Mouse (Mus musculus) forebrain, embryonic 13.5 days (tissue): ENCODE measurements around the gene Pom121. TPM values are rescaled to one million over a fixed set of nuclear protein-coding genes. Genes with fewer than 3 reads are reported as not detected.
"Not testable (repeated sequence)": the region's sequence is repeated elsewhere in the genome, so short reads cannot be mapped to it uniquely, and the experiment has no call there.

Source experiments
- ATAC-seq: fragments of 200-750 bp; cut with Nextera tagmentation; 2 replicates; pipeline ENCODE4 v1.8.0; 2017
- H3K27ac ChIP-seq: fragments of 300-500 bp; sonication (generic); 2 replicates; pipeline ENCODE4 v1.5.1; 2015; ENCODE audit warnings: inconsistent platforms, mild to moderate bottlenecking, moderate library complexity
- H3K27me3 ChIP-seq: fragments of 300-500 bp; sonication (generic); 2 replicates; pipeline ENCODE4 v1.6.1; 2015; ENCODE audit warnings: mild to moderate bottlenecking, inconsistent platforms
- H3K36me3 ChIP-seq: fragments of 300-500 bp; sonication (generic); 2 replicates; pipeline ENCODE4 v1.6.1; 2015; ENCODE audit warnings: mild to moderate bottlenecking, inconsistent platforms; ENCODE audit not compliant: poor library complexity, severe bottlenecking
- H3K4me1 ChIP-seq: fragments of 300-500 bp; sonication (generic); 2 replicates; pipeline ENCODE4 v1.6.1; 2015; ENCODE audit warnings: inconsistent platforms
- H3K4me2 ChIP-seq: fragments of 300-500 bp; sonication (generic); 2 replicates; pipeline ENCODE4 v1.6.1; 2015; ENCODE audit warnings: inconsistent platforms, mild to moderate bottlenecking, moderate library complexity
- H3K4me3 ChIP-seq: fragments of 300-500 bp; sonication (generic); 2 replicates; pipeline ENCODE4 v1.5.1; 2015; ENCODE audit warnings: mild to moderate bottlenecking, inconsistent platforms
- H3K9ac ChIP-seq: fragments of 300-500 bp; sonication (generic); 2 replicates; pipeline ENCODE4 v1.6.1; 2015; ENCODE audit warnings: mild to moderate bottlenecking, inconsistent platforms
- H3K9me3 ChIP-seq: fragments of 300-500 bp; sonication (generic); replicated peaks from 2 replicates; pipeline ENCODE4 v1.6.1; 2016; ENCODE audit warnings: inconsistent platforms
- WGBS: fragments of 180-500 bp; shearing (Covaris S2); methylation state at CpG from one replicate; pipeline ENCODE4 v1.1.7; 2015; 5-methylcytosine and 5-hydroxymethylcytosine counted together
- polyA plus RNA-seq: library from polyadenylated mRNA; unstranded; fragments of >200 nt; fragmentation: Nextera tagmentation; extraction: Ambion mirVana; gene quantifications from 2 replicates; pipeline ENCODE4 v1.2.1, GENCODE M21; 2015

The Pom121 gene
- polyA plus RNA-seq, 1 experiment from 2014 or later: 15.3 TPM

DNA sequence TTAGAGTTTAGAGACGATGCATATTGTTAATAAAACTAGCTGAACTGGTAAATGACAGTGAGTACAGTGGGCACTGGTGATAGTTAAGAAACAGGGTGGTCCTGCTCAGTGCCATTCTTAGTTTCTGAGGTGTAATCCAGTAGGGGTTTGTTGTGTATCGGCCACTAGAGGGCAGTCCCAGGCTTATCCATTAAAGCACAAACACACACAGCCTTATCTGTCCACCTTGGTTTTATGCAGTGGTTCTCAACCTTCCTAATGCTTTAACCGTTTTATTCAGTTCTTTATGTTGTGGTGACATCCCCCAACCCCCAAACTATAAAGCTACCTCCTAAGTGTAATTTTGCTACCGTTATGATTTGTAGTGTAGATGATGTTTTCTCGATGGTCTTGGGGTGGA lies 1.5 kb upstream of the Pom121 start:
- WGBS: 53% methylated on average over 5 of the region's 5 CpGs
- Histone ChIP-seq H3K4me3 (no peak overlapping the region), H3K27me3 (no peaks in the 10 kb centered on the region), H3K9ac (no peak overlapping the region), H3K9me3 (no peaks in the 10 kb centered on the region), H3K4me1 (peaks cover 21% of the 10 kb centered on the region), H3K36me3 (peaks cover 15% of the 10 kb centered on the region), H3K4me2 (no peak overlapping the region), H3K27ac (no peak overlapping the region)
- ATAC-seq: no peak

DNA sequence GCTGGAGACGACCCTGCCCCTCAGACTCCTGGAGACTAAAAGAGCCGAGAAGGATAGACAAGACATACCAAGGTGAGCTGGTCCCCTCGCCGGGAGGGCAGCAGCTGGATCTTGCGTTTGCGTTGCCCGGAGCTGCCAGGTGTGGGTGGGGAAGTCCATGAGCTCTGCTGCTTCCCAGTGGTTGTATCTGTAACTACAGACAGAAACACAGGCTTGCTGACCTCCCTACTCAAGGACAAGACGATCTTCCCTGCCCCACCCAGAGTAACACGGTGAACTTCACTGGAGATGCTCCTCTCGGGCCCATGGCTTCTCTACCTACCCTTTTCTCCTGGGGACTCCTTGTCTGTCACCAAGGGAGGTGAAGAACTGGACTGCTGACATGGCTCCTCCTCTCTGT lies 10.6 kb downstream of the Pom121 start:
- Histone ChIP-seq H3K4me2 (no peak overlapping the region), H3K27me3 (no peaks in the 10 kb centered on the region), H3K4me3 (no peak overlapping the region), H3K36me3 (peaks cover 99% of the 10 kb centered on the region), H3K4me1 (no peaks in the 10 kb centered on the region), H3K27ac (no peak overlapping the region), H3K9me3 (no peaks in the 10 kb centered on the region), H3K9ac (no peak overlapping the region)
- 82% methylated on average over 10 of the region's 10 CpGs for WGBS
- no peak for ATAC-seq

DNA sequence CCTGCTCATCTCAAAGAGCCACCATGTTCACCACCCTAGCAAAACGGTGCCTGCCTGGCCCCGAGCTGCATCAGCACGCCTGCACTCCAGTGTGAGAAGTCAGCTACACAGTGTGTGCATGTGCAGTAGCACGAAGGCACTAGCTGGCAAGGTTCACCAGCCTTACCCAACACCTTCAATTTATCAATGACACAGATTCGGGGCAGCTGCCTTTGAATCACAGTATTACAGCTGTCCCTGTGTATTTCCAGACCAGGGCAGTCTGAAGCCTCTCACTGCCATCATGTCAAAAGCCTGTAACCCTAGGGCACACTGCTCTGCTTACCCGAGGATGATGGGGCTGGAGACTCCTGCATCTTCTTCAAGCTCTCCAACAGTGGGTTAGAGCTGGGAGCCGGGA lies 11.6 kb downstream of the Pom121 start:
- no peak overlapping the region for H3K4me2 ChIP-seq
- no peak overlapping the region for H3K27ac ChIP-seq
- no peaks in the 10 kb centered on the region for H3K27me3 ChIP-seq
- no peak overlapping the region for H3K9ac ChIP-seq
- H3K4me1 ChIP-seq: no peaks in the 10 kb centered on the region
- H3K36me3 ChIP-seq: peaks cover 99% of the 10 kb centered on the region
- ATAC-seq: no peak
- WGBS: 93% methylated on average over 7 of the region's 7 CpGs
- H3K9me3 ChIP-seq: no peaks in the 10 kb centered on the region
- H3K4me3 ChIP-seq: no peak overlapping the region

DNA sequence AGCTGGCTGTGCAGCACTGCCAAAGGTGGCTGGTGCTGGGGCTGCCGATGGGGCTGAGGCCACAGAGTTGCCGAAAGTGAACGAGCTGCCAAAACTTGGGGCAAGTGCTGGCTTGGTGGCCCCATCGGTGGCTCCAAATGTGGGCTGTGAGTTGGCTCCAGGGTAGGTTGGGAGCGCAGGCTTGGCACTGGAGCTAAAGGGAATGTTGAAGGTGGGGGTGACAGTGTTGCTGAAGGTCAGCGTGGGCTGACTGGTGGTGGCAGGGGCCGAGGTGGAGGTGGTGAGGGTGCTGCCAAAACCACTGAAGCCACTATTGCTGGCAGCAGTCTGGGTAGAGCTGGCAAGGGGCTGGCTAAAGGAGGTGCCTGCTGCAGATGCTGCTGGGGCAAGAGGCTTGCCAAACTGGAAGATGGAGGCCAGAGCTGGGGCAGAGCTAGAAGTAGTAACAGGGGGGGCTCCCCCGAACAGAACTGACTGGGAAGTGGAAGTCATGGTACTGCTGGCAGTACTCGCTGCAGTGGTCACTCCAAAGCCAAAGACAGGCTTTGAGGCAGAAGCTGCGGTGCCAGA lies 12.9 kb downstream of the Pom121 start:
- Histone ChIP-seq H3K27me3 (no peaks in the 10 kb centered on the region), H3K36me3 (peaks cover 99% of the 10 kb centered on the region), H3K9ac (no peak overlapping the region), H3K27ac (no peak overlapping the region), H3K4me2 (no peak overlapping the region), H3K9me3 (no peaks in the 10 kb centered on the region), H3K4me1 (no peaks in the 10 kb centered on the region), H3K4me3 (no peak overlapping the region)
- no peak for ATAC-seq
- WGBS: 96% methylated on average over 10 of the region's 10 CpGs

DNA sequence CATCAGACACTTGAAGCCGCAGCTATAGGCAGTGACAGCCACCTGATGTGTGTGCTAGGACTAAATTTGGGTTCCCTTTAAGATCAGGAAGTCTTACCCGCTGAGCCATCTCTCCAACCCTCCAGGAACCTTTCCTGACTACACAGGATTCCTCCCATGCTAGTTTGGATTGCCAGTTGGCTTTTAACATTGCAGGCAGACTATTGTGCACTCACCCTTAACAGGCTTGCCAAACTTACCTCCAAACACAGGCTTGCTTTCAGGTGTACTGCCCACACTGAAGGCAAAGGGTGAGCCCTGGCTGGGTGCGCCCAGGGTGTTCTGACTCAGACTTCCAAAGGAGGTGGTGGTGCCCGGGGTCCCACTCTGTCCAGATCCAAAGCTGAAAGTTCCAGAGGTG lies 13.7 kb downstream of the Pom121 start:
- no peaks in the 10 kb centered on the region for H3K27me3 ChIP-seq
- no peak overlapping the region for H3K4me2 ChIP-seq
- 97% methylated on average over 4 of the region's 4 CpGs for WGBS
- H3K27ac ChIP-seq: no peak overlapping the region
- no peaks in the 10 kb centered on the region for H3K9me3 ChIP-seq
- no peak for ATAC-seq
- H3K9ac ChIP-seq: no peak overlapping the region
- peaks cover 99% of the 10 kb centered on the region for H3K36me3 ChIP-seq
- no peak overlapping the region for H3K4me3 ChIP-seq
- H3K4me1 ChIP-seq: no peaks in the 10 kb centered on the region

DNA sequence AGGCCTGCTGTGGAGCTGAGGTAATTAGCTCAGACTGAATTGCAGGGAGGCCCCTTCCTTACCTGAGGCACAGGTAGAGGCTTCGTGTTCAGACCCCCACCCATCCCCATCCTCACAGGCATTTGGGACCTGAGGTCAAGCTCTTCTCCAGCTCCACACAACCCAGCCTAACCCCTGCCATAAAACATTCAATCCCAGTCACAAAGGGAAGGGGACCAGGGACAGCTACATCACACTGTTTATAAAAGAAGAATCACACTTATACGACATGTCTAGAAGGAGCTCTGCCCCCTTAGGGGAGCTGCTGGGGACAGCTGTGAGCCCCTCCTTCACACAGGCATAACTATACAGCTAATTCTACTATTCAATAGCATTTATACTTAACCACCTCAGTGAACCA lies 18.0 kb downstream of the Pom121 start:
- H3K27me3 ChIP-seq: no peaks in the 10 kb centered on the region
- 57% methylated on average over 2 of the region's 2 CpGs for WGBS
- H3K4me2 ChIP-seq: no peak overlapping the region
- H3K4me3 ChIP-seq: no peak overlapping the region
- ATAC-seq: no peak
- H3K4me1 ChIP-seq: peaks cover 4% of the 10 kb centered on the region; the same call in 1 of the 2 replicates
- H3K27ac ChIP-seq: no peak overlapping the region
- H3K9me3 ChIP-seq: no peaks in the 10 kb centered on the region
- H3K9ac ChIP-seq: no peak overlapping the region
- H3K36me3 ChIP-seq: peaks cover 99% of the 10 kb centered on the region

DNA sequence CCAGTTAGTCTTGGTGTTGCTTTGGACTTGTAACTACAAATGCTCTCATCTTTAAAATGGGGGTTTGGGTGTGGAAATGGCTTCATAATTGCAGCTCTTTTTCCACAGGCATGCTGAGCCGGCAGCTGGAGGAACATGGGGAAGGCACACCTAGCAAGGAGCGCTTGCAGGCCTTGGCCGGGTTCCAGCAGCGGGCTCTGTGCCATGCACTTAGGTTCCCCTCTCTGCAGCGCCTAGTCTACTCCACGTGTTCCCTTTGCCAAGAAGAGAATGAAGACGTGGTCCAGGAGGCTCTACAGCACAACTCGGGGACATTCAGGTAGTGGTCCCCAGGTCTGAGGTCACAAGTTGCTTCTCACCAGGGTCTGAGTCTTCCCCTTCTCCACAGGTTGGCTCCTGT lies 19.2 kb downstream of the Pom121 start:
- H3K4me1 ChIP-seq: peaks cover 15% of the 10 kb centered on the region
- H3K9ac ChIP-seq: no peak overlapping the region
- WGBS: 64% methylated on average over 8 of the region's 8 CpGs
- no peaks in the 10 kb centered on the region for H3K27me3 ChIP-seq
- ATAC-seq: no peak
- peaks cover 87% of the 10 kb centered on the region for H3K36me3 ChIP-seq
- no peak overlapping the region for H3K4me3 ChIP-seq
- H3K4me2 ChIP-seq: no peak overlapping the region
- H3K27ac ChIP-seq: no peak overlapping the region
- no peaks in the 10 kb centered on the region for H3K9me3 ChIP-seq

DNA sequence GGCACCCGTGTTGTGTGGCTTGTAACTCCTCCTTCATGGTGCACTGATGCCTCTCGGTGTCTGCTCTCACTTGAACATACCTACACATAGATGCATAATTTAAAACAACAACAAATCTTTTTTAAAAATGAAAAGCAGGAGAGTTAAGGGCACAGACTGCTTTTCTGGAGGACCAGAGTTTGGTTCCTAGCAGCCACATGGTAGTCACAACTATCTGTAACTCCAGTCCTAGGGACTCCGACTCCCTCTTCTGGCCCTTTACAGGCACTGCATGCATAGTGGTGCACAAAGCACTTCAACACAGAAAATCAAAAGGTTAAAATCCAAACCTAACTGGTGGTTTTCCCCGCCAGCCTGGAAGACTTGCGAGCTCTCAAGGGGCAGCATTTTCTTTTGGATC lies 20.7 kb downstream of the Pom121 start:
- ATAC-seq: no peak
- Histone ChIP-seq H3K4me2 (no peak overlapping the region), H3K4me1 (peaks cover 23% of the 10 kb centered on the region), H3K27ac (no peak overlapping the region), H3K9ac (no peak overlapping the region), H3K27me3 (no peaks in the 10 kb centered on the region), H3K36me3 (peaks cover 72% of the 10 kb centered on the region), H3K4me3 (no peak overlapping the region), H3K9me3 (no peaks in the 10 kb centered on the region)
- 92% methylated on average over 5 of the region's 5 CpGs for WGBS

DNA sequence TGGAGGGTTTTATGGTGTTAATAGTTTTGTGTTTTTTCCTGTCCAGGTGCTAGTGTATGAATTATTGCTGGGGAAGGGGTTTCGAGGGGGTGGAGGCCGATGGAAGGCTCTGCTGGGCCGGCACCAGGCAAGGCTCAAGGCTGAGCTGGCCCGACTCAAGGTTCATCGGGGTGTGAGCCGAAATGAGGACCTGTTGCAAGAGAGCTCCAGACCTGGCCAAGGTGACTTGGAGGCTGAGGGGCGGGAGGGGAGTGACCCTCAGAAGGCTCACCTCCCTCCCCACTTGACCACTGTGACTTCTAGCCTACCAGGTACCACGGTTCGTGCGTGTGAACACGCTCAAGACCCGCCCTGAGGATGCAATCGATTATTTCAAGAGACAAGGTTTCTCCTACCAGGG lies 23.2 kb downstream of the Pom121 start:
- WGBS: 96% methylated on average over 13 of the region's 13 CpGs
- no peak overlapping the region for H3K9ac ChIP-seq
- no peaks in the 10 kb centered on the region for H3K27me3 ChIP-seq
- no peak overlapping the region for H3K27ac ChIP-seq
- ATAC-seq: no peak
- H3K4me1 ChIP-seq: peaks cover 25% of the 10 kb centered on the region
- H3K36me3 ChIP-seq: peaks cover 48% of the 10 kb centered on the region
- no peak overlapping the region for H3K4me3 ChIP-seq
- peak overlapping the region; percentile 88; the same call in 1 of the 2 replicates for H3K4me2 ChIP-seq
- no peaks in the 10 kb centered on the region for H3K9me3 ChIP-seq

DNA sequence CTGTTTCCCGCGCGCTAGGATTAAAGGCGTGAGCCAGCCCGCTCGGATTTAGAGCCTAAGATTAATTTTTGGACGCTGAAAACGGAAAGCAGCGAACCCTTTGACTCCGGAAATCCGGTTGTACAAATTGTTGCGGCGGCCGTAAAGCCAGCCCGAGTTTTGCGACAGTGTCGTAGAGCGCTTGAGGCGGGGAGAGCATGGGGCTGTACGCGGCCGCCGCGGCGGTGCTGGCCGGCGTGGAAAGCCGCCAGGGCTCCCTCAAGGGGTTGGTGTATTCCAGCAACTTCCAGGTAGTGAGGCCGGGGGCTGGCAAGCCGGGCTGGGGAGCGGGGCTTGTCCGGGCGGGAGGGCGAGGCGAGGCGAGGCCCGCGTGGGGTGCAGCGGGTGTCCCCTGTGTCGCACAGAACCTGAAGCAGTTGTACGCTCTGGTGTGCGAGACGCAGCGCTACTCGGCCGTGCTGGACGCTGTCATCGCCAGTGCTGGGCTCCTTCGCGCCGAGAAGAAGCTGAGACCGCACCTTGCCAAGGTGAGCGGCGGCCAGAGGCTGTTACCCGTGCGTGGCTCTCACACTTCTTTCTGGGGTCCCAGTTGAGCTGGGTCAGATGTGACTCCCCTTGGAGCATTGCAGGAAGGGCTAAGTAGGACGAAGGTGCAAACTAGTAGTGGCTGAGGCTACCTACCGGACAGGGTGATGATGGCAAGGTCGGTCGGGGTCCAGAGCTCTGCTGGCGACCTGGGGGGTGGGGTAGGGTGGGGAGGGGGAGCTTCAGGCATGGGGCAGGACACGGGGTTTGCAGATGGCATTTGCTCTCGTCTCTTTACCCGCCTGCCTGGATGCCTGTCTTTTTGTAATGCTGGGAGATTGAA lies 24.3 kb downstream of the Pom121 start, which contains the start of gene Nsun5:
Nsun5 (plus strand) TSS at position 167 of the 868 bp plus-strand sequence.
- WGBS: 1% methylated on average over 64 of the region's 64 CpGs
- peak within 1 kb of the TSS; percentile 84 for H3K4me3 ChIP-seq
- H3K4me1 ChIP-seq: peaks cover 22% of the 10 kb centered on the region
- ATAC-seq: peak; percentile 84
- peaks cover 6% of the 10 kb centered on the region; the same call in 1 of the 2 replicates for H3K27me3 ChIP-seq
- H3K36me3 ChIP-seq: peaks cover 36% of the 10 kb centered on the region
- H3K27ac ChIP-seq: peak within 1 kb of the TSS; percentile 70; the same call in 1 of the 2 replicates
- no peaks in the 10 kb centered on the region for H3K9me3 ChIP-seq
- H3K4me2 ChIP-seq: peak within 1 kb of the TSS; percentile 88
- H3K9ac ChIP-seq: peak within 1 kb of the TSS; percentile 93

DNA sequence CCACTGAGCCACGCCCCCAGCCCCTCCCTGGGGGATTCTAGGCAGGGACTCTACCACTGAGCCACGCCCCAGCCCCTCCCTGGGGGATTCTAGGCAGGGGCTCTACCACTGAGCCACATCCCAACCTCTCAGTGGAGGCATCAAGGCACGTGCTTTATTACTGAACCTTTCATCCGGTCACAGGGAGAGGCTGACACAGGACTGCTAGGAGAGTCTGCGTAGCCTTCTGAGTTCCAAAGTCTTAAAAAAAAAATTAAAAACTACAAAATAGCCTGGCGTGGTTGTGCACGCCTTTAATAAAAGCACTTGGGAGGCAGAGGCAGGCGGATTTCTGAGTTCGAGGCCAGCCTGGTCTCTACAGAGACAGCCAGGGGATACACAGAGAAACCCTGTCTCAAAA lies 25.1 kb downstream of the Pom121 start:
- H3K4me1 ChIP-seq: peaks cover 21% of the 10 kb centered on the region
- H3K4me3 ChIP-seq: peak overlapping the region; percentile 84
- H3K36me3 ChIP-seq: peaks cover 28% of the 10 kb centered on the region
- not testable (repeated sequence) for ATAC-seq, H3K9me3 ChIP-seq, H3K27me3 ChIP-seq, H3K27ac ChIP-seq
- H3K9ac ChIP-seq: peak overlapping the region; percentile 93
- WGBS: 61% methylated on average over 9 of the region's 9 CpGs
- peak overlapping the region; percentile 88 for H3K4me2 ChIP-seq

DNA sequence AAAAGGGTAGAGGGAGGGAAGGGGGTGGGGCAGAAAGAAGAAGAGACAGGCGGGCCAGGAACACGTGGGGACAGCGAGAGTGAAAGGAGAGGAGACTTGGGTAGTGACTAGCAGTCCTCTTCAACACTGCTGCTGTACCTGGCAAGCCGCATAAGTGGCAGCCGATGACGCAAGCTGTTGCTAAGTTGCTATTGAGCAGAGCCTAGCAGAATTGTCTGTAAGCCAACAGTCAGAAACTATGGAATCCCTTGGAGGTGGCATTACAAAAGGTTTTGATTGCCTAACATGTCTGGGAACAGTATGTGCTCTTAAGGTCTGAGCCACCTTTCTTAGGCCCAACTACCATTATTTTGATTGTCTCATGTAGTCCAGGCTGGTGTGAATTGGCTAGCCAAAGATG lies 26.0 kb downstream of the Pom121 start:
- H3K4me2 ChIP-seq: no peak overlapping the region
- WGBS: 87% methylated on average over 6 of the region's 6 CpGs

More for the DNA sequence above, 26.0 kb downstream of the Pom121 start:
- Histone ChIP-seq H3K9me3 (no peaks in the 10 kb centered on the region), H3K4me1 (peaks cover 21% of the 10 kb centered on the region), H3K36me3 (peaks cover 19% of the 10 kb centered on the region), H3K27me3 (peaks cover 7% of the 10 kb centered on the region; the same call in 1 of the 2 replicates), H3K27ac (no peak overlapping the region), H3K9ac (no peak overlapping the region), H3K4me3 (no peak overlapping the region)
- no peak for ATAC-seq
